Mouse (Mus musculus) cortical plate, adult 2 months (tissue): ENCODE measurements around the gene Astn2. TPM values are rescaled to one million over a fixed set of nuclear protein-coding genes. Genes with fewer than 3 reads are reported as not detected.

Experiments
- H3K27ac ChIP-seq: fragments of 200-500 bp; 2 replicates; pipeline ENCODE4 v1.5.1; 2012; ENCODE audit warnings: low read length, control low read depth, inconsistent platforms; ENCODE audit not compliant: insufficient read depth
- H3K4me1 ChIP-seq: fragments of 200-500 bp; 2 replicates; pipeline ENCODE4 v1.6.1; 2011; ENCODE audit warnings: low read length; ENCODE audit not compliant: control insufficient read depth, insufficient read depth
- H3K4me3 ChIP-seq: fragments of 200-500 bp; 2 replicates; pipeline ENCODE4 v1.5.1; 2011; ENCODE audit warnings: mild to moderate bottlenecking, low read length, control low read depth; ENCODE audit not compliant: insufficient read depth
- CTCF ChIP-seq: fragments of 200-500 bp; IDR thresholded peaks from 2 replicates; pipeline ENCODE4 v1.5.1; 2011; ENCODE audit warnings: mild to moderate bottlenecking, control low read depth, low read length; ENCODE audit not compliant: insufficient read depth; ENCODE audit errors: extremely low read depth
- POLR2A ChIP-seq: fragments of 200-500 bp; IDR thresholded peaks from 2 replicates; pipeline ENCODE4 v1.6.1; 2011; ENCODE audit warnings: mild to moderate bottlenecking, low read length, control low read depth; ENCODE audit not compliant: insufficient read depth; ENCODE audit errors: extremely low read depth
- polyA plus RNA-seq: library from polyadenylated mRNA; depleted of rRNA; stranded (reverse); fragments of >200 nt; gene quantifications from 2 replicates; pipeline ENCODE4 v1.2.3, GENCODE M21; 2012

Astn2 gene
- polyA plus RNA-seq, 1 experiment: 20.9 TPM

GRCm38 (mm10) chr4:65638231-65638630, 766.2 kb downstream of the Astn2 start:
- Histone ChIP-seq H3K4me1 (peaks cover 1% of the 10 kb centered on the region; the same call in 1 of the 2 replicates), H3K27ac (no peak overlapping the region), H3K4me3 (no peak overlapping the region)
- TF ChIP-seq POLR2A (no peak), CTCF (no peak)

DNA sequence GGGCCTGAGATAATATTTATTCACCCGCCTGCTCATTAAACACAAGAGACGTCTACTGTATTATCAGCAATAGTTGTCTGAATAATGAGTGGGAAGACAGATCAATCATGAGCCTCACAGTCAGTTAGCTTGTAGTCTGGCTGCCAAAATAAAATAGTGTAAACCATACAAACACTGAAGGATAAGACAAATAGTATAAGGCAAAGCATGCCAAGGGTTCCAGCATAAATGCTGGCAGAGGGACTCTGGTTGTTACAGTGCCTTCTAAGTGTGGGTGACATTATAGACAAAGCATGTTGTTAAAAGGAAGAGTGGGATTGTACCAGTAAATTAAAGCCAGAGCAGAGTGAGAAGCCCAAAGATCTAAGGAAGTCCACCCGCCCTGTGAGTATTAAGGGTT, 784.3 kb downstream of the Astn2 start:
- TF ChIP-seq CTCF (no peak), POLR2A (no peak)
- H3K4me3 ChIP-seq: no peak overlapping the region
- peaks cover 1% of the 10 kb centered on the region; the same call in 1 of the 2 replicates for H3K4me1 ChIP-seq

DNA sequence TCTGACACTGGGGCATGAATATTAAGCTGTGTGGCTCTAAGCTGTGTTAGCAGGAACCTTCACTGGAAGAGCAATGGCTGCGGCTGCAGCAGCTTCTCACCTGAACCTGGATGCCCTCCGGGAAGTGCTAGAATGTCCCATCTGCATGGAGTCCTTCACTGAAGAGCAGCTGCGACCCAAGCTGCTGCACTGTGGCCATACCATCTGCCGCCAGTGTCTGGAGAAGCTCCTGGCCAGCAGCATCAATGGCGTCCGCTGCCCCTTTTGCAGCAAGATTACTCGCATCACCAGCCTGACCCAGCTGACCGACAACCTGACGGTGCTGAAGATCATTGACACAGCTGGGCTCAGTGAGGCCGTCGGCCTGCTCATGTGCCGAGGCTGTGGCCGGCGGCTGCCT, 791.3 kb downstream of the Astn2 start:
- TF ChIP-seq POLR2A: no peak
- no peak for TF ChIP-seq CTCF
- no peak overlapping the region for H3K27ac ChIP-seq
- H3K4me1 ChIP-seq: peaks cover 14% of the 10 kb centered on the region
- no peak overlapping the region for H3K4me3 ChIP-seq

More for the DNA sequence above, 784.3 kb downstream of the Astn2 start:
- H3K27ac ChIP-seq: no peak overlapping the region

- Histone ChIP-seq H3K4me1 (peaks cover 25% of the 10 kb centered on the region), H3K27ac (no peak overlapping the region), H3K4me3 (no peak overlapping the region)
- TF ChIP-seq POLR2A (no peak), CTCF (no peak)
Measured at GRCm38 (mm10) chr4:65610896-65611295, 793.5 kb downstream of the Astn2 start.

- Histone ChIP-seq H3K27ac (no peak overlapping the region), H3K4me3 (no peak overlapping the region), H3K4me1 (peaks cover 25% of the 10 kb centered on the region)
- TF ChIP-seq POLR2A (no peak), CTCF (no peak)
Measured at GRCm38 (mm10) chr4:65610329-65610728, 794.1 kb downstream of the Astn2 start.

- TF ChIP-seq POLR2A (no peak), CTCF (no peak)
- H3K4me1 ChIP-seq: peaks cover 25% of the 10 kb centered on the region
- no peak overlapping the region for H3K4me3 ChIP-seq
- no peak overlapping the region for H3K27ac ChIP-seq
Measured at GRCm38 (mm10) chr4:65608112-65608511, 796.3 kb downstream of the Astn2 start.

GRCm38 (mm10) chr4:65607184-65607631, 797.2 kb downstream of the Astn2 start:
- H3K4me1 ChIP-seq: peaks cover 25% of the 10 kb centered on the region
- TF ChIP-seq CTCF (no peak), POLR2A (no peak)
- H3K27ac ChIP-seq: no peak overlapping the region
- H3K4me3 ChIP-seq: peak overlapping the region; percentile 83

DNA sequence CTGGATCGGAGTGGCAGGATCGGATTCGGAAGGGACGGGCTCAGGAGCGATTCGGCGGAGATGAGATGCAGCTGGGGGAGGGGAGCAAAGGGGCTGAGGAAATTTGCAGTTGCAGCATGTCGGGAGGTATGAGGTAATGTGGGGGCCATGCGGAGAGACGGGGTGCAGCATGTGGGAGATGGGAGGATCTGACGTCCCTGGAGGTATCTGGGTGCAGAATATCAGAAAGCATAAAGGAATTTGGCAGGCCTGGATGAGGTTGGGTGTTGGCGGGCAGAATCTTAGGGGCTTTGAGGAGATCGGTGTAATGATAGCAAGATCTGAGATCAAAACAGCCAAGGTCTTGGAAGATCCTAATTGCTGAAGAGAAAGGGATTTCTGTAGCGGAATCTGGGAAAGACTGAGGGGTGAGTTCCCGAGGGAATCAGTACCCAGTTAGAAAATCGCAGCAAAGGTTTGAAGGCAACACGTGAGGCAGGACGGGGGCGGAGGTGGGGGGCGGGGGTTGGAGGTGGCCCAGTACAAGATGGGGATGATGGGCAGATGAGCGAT, 799.2 kb downstream of the Astn2 start:
- Histone ChIP-seq H3K4me1 (peaks cover 20% of the 10 kb centered on the region), H3K4me3 (peak overlapping the region; percentile 83), H3K27ac (peak overlapping the region; percentile 90)
- TF ChIP-seq CTCF (no peak), POLR2A (no peak)

DNA sequence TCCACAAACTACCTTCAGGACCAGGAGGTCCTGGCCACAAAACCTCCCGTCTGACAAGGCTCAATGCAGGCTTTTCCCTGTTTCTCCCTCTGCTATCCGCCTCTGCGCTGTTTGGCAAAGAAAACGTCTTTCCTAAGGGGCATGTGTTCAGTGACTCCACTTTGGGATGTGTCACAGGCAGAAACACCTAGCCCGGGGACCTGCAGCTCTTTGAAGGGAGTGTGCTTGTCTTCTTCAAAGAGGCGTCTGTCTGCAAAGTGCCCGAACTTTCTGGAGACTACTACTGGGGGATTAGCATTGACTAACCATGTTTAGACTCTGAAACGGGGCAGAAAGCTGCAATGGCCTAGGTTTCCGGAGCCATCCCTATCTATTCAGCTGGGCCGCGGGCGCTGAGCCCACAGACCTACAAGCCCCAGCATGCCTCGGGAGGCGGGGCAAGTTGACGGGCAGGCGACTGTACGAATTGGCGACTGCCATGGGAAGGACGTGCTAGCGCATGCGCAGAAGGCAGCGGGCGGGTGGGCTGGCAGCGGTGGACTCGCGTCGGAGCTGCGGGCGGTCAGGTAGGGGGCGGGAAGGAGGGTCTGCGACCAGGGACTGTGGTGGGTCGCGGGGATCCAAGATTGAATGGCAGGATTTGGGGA, 799.8 kb downstream of the Astn2 start, which contains the start of gene Trim32:
TSS of gene Trim32 (plus strand) at position 483 of the 647 bp plus-strand sequence.
- Histone ChIP-seq H3K4me1 (peaks cover 18% of the 10 kb centered on the region), H3K4me3 (peak within 1 kb of the TSS; percentile 83), H3K27ac (peak within 1 kb of the TSS; percentile 90)
- TF ChIP-seq CTCF (no peak), POLR2A (peak; percentile 90)
